Mouse (Mus musculus) right cerebral cortex, postnatal 36 days (tissue): ENCODE measurements around the gene Pced1a.

ENCODE experiments used
- DNase-seq, 2 experiments: peaks; one replicate each; pipeline ENCODE4 v3.0.0; 2022; ENCODE audit warnings: low spot score in 2 of 2, mixed read lengths in 1 of 2

Gene Pced1a

GRCm38 (mm10) chr2:130436769-130437168 lies 12.3 kb upstream of the Pced1a start:
- no peak for DNase-seq

- no peak for DNase-seq
These were observed 8.7 kb upstream of the Pced1a start for GRCm38 (mm10) chr2:130433152-130433551.

- no peak for DNase-seq
These were observed 7.7 kb upstream of the Pced1a start for GRCm38 (mm10) chr2:130432157-130432556.

- DNase-seq = no peak
These were observed 6.0 kb upstream of the Pced1a start for GRCm38 (mm10) chr2:130430484-130430883.

GRCm38 (mm10) chr2:130429851-130430250 lies 5.3 kb upstream of the Pced1a start:
- no peak for DNase-seq

- DNase-seq = no peak
These were observed 611 bp upstream of the Pced1a start for GRCm38 (mm10) chr2:130425112-130425511.

- peak in 1 of 2 experiments; percentile 77 for DNase-seq
These were observed 940 bp downstream of the Pced1a start for GRCm38 (mm10) chr2:130423397-130424125.

- DNase-seq = no peak
These were observed 2.5 kb downstream of the Pced1a start for GRCm38 (mm10) chr2:130421781-130422620.

GRCm38 (mm10) chr2:130414094-130414856 lies 10.2 kb downstream of the Pced1a start:
- DNase-seq = no peak

- DNase-seq = no peak
These were observed 11.7 kb downstream of the Pced1a start for GRCm38 (mm10) chr2:130412775-130413174.

- DNase-seq = peak; percentile 55 to 72
These were observed 12.7 kb downstream of the Pced1a start for GRCm38 (mm10) chr2:130411558-130412495.

GRCm38 (mm10) chr2:130408194-130408593 lies 16.3 kb downstream of the Pced1a start:
- no peak for DNase-seq

- no peak for DNase-seq
These were observed 18.3 kb downstream of the Pced1a start, which contains the start of gene Tmem239 for GRCm38 (mm10) chr2:130406178-130406577. Gene Tmem239, plus strand, starts transcription at chr2:130406478.

- DNase-seq = no peak
These were observed 19.6 kb downstream of the Pced1a start, which contains the start of the genes Gm28372 and 1700020A23Rik for GRCm38 (mm10) chr2:130404939-130405338. Gene Gm28372, plus strand, starts transcription at chr2:130405239. Gene 1700020A23Rik, plus strand, starts transcription at chr2:130405259.

- DNase-seq = no peak
These were observed 22.6 kb downstream of the Pced1a start for GRCm38 (mm10) chr2:130401891-130402290.

GRCm38 (mm10) chr2:130400046-130400445 lies 24.5 kb downstream of the Pced1a start:
- DNase-seq = no peak

- DNase-seq = no peak
These were observed 26.4 kb downstream of the Pced1a start for GRCm38 (mm10) chr2:130398091-130398490.

- no peak for DNase-seq
These were observed 27.1 kb downstream of the Pced1a start, which contains the start of gene Cpxm1 for GRCm38 (mm10) chr2:130397186-130397985. Gene Cpxm1, minus strand, starts transcription at chr2:130397574.

- no peak for DNase-seq
These were observed 28.8 kb downstream of the Pced1a start for GRCm38 (mm10) chr2:130395696-130396095.

GRCm38 (mm10) chr2:130392836-130393235 lies 31.7 kb downstream of the Pced1a start:
- DNase-seq = no peak
